22 mouse cellular contexts compared by ENCODE assay signal in genomic region chr6:114336944-114337215, GRCm38 (mm10). TPM values are rescaled to one million over a fixed set of nuclear protein-coding genes. Genes with fewer than 3 reads are reported as not detected.
DNase-seq lines count a peak whose midpoint lies in the region; ATAC-seq and TF ChIP-seq lines count a peak whose summit lies in the region.
"Had no signal": no experiment of that assay in that cellular context is flagged by ENCODE, and none has a peak within 500 bp of the region (broad histone marks: within the 10 kb centered on the region; RNA-seq: fewer than 3 reads in every experiment).

No protein-coding gene starts in this region.

- H3K4me1 ChIP-seq in forebrain, embryonic 16.5 days (replicated peaks; ENCODE audit: control insufficient read depth, insufficient read depth, low read length): no peaks in the 10 kb centered on the region
- peaks cover 17% of the 10 kb centered on the region; the same call in 1 of the 2 replicates for H3K4me1 ChIP-seq in forebrain, embryonic 12.5 days
- peaks cover 20% of the 10 kb centered on the region for H3K4me1 ChIP-seq in limb, embryonic 12.5 days (replicated peaks)
- H3K4me1 ChIP-seq: liver, embryonic 15.5 days; stomach, embryonic 15.5 days had no signal

- no peaks in the 10 kb centered on the region for H3K27me3 ChIP-seq in forebrain, embryonic 16.5 days (replicated peaks; ENCODE audit: control insufficient read depth, insufficient read depth, low read length)
- H3K27me3 ChIP-seq in forebrain, embryonic 12.5 days: peaks cover 9% of the 10 kb centered on the region; the same call in 1 of the 2 replicates
- peaks cover 53% of the 10 kb centered on the region for H3K27me3 ChIP-seq in limb, embryonic 12.5 days
- H3K27me3 ChIP-seq: liver, embryonic 15.5 days; stomach, embryonic 15.5 days had no signal

- no peaks in the 10 kb centered on the region for H3K9me3 ChIP-seq in forebrain, embryonic 16.5 days (ENCODE audit: control insufficient read depth, low read length)
- H3K9me3 ChIP-seq in forebrain, embryonic 12.5 days: no peaks in the 10 kb centered on the region
- H3K9me3 ChIP-seq in limb, embryonic 12.5 days: no peaks in the 10 kb centered on the region
- H3K9me3 ChIP-seq: limb, embryonic 15.5 days; liver, embryonic 15.5 days; stomach, embryonic 15.5 days had no signal

- no peak overlapping the region for H3K4me2 ChIP-seq in forebrain, embryonic 16.5 days (ENCODE audit: low read length)
- no peak overlapping the region for H3K4me2 ChIP-seq in forebrain, embryonic 12.5 days
- H3K4me2 ChIP-seq in limb, embryonic 12.5 days: no peak overlapping the region
- H3K4me2 ChIP-seq: heart, embryonic 11.5 days; limb, embryonic 15.5 days; liver, embryonic 15.5 days; stomach, embryonic 15.5 days had no signal

- H3K9ac ChIP-seq in forebrain, embryonic 16.5 days (replicated peaks; ENCODE audit: low read depth, low read length): no peak overlapping the region
- H3K9ac ChIP-seq in forebrain, embryonic 12.5 days: no peak overlapping the region
- H3K9ac ChIP-seq in limb, embryonic 12.5 days (replicated peaks): no peak overlapping the region
- H3K9ac ChIP-seq: limb, embryonic 15.5 days; liver, embryonic 15.5 days; stomach, embryonic 15.5 days had no signal

- H3K4me3 ChIP-seq in forebrain, embryonic 16.5 days (replicated peaks; ENCODE audit: low read length): no peak overlapping the region
- H3K4me3 ChIP-seq in forebrain, embryonic 12.5 days (replicated peaks): no peak overlapping the region
- no peak overlapping the region for H3K4me3 ChIP-seq in layer of hippocampus, adult 2 months
- no peak overlapping the region for H3K4me3 ChIP-seq in limb, embryonic 12.5 days (replicated peaks)
- H3K4me3 ChIP-seq: limb, embryonic 15.5 days; liver, embryonic 15.5 days; stomach, embryonic 15.5 days had no signal

- TF ChIP-seq CTCF in layer of hippocampus, adult 2 months (conservative IDR thresholded peaks at IDR 0.05): no peak
- TF ChIP-seq CTCF in brain, embryonic 14.5 days (IDR thresholded peaks at IDR 0.05; ENCODE audit: borderline replicate concordance, extremely low read depth, insufficient read depth, insufficient read length): no peak

- peak; percentile 59; the same call in 1 of the 2 replicates for ATAC-seq in forebrain, embryonic 16.5 days
- ATAC-seq in forebrain, embryonic 12.5 days (ENCODE audit: low FRiP score): no peak
- ATAC-seq in limb, embryonic 12.5 days (ENCODE audit: insufficient number of reproducible peaks, insufficient read depth, low FRiP score, low TSS enrichment, low read depth): no peak
- ATAC-seq: inflammation-experienced regulatory T-cells, adult 6 months had no signal

- no peak for DNase-seq in layer of hippocampus, adult 2 months (ENCODE audit: low spot score in 2 of 2)
- DNase-seq in layer of hippocampus, postnatal 10 days (ENCODE audit: low spot score in 2 of 2): no peak
- peak; percentile 64 for DNase-seq in brain, embryonic 14.5 days (ENCODE audit: low read depth)
- DNase-seq in testis, postnatal 14 days (ENCODE audit: low spot score): no peak
- DNase-seq: adrenal gland, postnatal 25 days; cerebellum, adult 11-12 months; cerebellum, postnatal 14 days; heart, postnatal 14 days; kidney, adult 2 months; thymus, adult 2 months had no signal

- TF ChIP-seq POLR2A in brain, embryonic 14.5 days (IDR thresholded peaks at IDR 0.05; ENCODE audit: borderline replicate concordance, extremely low read depth, insufficient read depth, insufficient read length, poor library complexity, severe bottlenecking): no peak

- H3K27ac ChIP-seq in forebrain, embryonic 16.5 days (ENCODE audit: low read length): no peak overlapping the region
- no peak overlapping the region for H3K27ac ChIP-seq in forebrain, embryonic 12.5 days
- peak overlapping the region; percentile 47; the same call in 1 of the 2 replicates for H3K27ac ChIP-seq in layer of hippocampus, adult 2 months
- 0 out of 2 replicates have a peak overlapping the region, but pooled peaks have one; percentile 20 for H3K27ac ChIP-seq in limb, embryonic 12.5 days
- H3K27ac ChIP-seq: limb, embryonic 15.5 days; liver, embryonic 15.5 days; stomach, embryonic 15.5 days had no signal

- WGBS in forebrain, embryonic 16.5 days: 47% methylated on average over 1 of the region's 1 CpGs
- 47% methylated on average over 1 of the region's 1 CpGs for WGBS in forebrain, embryonic 12.5 days
- 32% methylated on average over 1 of the region's 1 CpGs for WGBS in limb, embryonic 12.5 days

- no peaks in the 10 kb centered on the region for H3K36me3 ChIP-seq in forebrain, embryonic 16.5 days (ENCODE audit: control insufficient read depth, insufficient read depth)
- H3K36me3 ChIP-seq in forebrain, embryonic 12.5 days (replicated peaks): no peaks in the 10 kb centered on the region
- no peaks in the 10 kb centered on the region for H3K36me3 ChIP-seq in limb, embryonic 12.5 days
- H3K36me3 ChIP-seq: limb, embryonic 15.5 days; liver, embryonic 15.5 days; stomach, embryonic 15.5 days had no signal

RNA-seq across cellular contexts. Expression of gene Slc6a1, which starts 54.4 kb away (rescaled TPM):
- polyA plus RNA-seq in forebrain, embryonic 16.5 days (2015; fragmentation: Nextera tagmentation; extraction: Ambion mirVana): 107 and 138 TPM in 2 replicates
- 49.9 and 57.8 TPM in 2 replicates for polyA plus RNA-seq in forebrain, embryonic 12.5 days (2016; fragmentation: Nextera tagmentation; extraction: Ambion mirVana)
- 100 to 1,000 TPM; 282 to 286 TPM for total RNA-seq in layer of hippocampus, adult 2 months (2021)
- 100 to 1,000 TPM; 307 to 331 TPM for total RNA-seq in layer of hippocampus, postnatal 10 days (2021)
- polyA plus RNA-seq in brain, embryonic 14.5 days (2012; rRNA removed): 210 and 269 TPM in 2 replicates
- not detected in 2 replicates for polyA plus RNA-seq in limb, embryonic 12.5 days (2016; fragmentation: Nextera tagmentation; extraction: Ambion mirVana)
- total RNA-seq: adrenal gland, postnatal 25 days; megakaryocyte, adult 5-6 weeks; MEL; monocyte, adult 5-6 weeks; neutrophil, adult 5-6 weeks had no signal

Comparison
In these comparisons a context has a peak if more than half of its experiments do, and no peak if none do; other contexts are left out.
1. H3K27ac ChIP-seq: peak in layer of hippocampus, adult 2 months (single experiment) and limb, embryonic 12.5 days (single experiment); none in forebrain, embryonic 16.5 days (single experiment) and forebrain, embryonic 12.5 days (single experiment).
2. RNA of gene Slc6a1, which starts 54.4 kb away (polyA plus RNA-seq): 210 to 269 TPM in brain, embryonic 14.5 days, 107 to 138 TPM in forebrain, embryonic 16.5 days and 49.9 to 57.8 TPM in forebrain, embryonic 12.5 days; not detected in limb, embryonic 12.5 days; every median in the first group is over 10 times any median in the second.